Mouse (Mus musculus) thymus, postnatal 36 days (tissue): ENCODE data around the gene Leng9.

Source experiments
- DNase-seq, 2 experiments: peaks; one replicate each; pipeline ENCODE4 v3.0.0; 2022; ENCODE audit warnings: mixed read lengths in 2 of 2

Leng9 gene

DNA sequence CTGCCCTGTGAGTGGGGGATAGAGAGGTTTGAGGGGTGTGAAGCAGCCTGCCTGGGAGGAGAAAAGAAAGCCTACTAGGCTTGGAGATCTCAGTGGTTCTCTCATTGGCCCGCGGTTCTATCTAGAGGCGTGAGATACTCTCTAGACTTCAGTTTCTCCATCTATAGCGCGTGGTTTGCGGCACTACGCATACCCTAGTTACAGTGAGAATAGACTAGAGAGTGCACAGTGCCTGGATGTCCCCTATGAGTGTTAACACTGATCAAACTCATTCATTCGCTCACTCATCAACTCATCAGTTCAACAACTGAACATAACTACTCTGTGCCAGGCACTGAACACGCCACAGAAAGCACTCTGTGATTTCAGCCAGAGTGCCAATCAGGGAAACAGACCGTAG, 27.4 kb downstream of the Leng9 start:
- DNase-seq: no peak

DNA sequence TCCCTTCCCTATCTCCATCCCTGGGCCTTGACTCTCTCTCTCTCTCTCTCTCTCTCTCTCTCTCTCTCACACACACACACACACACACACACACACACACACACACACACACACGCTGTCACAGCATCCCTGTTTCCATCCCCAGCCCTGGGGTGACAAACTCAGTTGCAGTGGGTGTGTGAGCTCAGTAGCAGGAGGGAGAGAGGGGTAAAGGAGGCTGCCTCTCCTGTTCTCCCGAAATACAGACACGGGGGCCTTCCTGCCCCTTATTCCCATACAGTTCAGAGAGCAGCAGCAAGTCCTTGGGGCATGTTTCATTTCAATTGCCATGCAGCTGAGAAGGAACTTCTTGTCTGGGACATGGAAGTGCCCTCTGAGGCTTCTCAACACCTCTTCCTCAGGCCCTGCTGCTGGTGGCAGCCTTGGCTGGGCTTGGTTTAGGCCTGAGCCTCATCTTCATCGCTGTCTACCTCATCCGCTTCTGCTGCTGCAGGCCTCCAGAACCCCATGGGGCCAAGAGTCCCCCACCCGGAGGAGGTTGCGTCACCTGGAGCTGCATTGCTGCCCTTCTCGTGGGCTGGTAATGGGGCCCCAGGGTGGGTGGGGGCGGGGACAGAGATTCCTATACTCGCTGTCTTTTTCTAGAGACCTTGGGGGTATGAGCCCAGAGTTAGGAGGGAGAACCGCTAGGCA, 28.0 kb downstream of the Leng9 start:
- DNase-seq: no peak

DNA sequence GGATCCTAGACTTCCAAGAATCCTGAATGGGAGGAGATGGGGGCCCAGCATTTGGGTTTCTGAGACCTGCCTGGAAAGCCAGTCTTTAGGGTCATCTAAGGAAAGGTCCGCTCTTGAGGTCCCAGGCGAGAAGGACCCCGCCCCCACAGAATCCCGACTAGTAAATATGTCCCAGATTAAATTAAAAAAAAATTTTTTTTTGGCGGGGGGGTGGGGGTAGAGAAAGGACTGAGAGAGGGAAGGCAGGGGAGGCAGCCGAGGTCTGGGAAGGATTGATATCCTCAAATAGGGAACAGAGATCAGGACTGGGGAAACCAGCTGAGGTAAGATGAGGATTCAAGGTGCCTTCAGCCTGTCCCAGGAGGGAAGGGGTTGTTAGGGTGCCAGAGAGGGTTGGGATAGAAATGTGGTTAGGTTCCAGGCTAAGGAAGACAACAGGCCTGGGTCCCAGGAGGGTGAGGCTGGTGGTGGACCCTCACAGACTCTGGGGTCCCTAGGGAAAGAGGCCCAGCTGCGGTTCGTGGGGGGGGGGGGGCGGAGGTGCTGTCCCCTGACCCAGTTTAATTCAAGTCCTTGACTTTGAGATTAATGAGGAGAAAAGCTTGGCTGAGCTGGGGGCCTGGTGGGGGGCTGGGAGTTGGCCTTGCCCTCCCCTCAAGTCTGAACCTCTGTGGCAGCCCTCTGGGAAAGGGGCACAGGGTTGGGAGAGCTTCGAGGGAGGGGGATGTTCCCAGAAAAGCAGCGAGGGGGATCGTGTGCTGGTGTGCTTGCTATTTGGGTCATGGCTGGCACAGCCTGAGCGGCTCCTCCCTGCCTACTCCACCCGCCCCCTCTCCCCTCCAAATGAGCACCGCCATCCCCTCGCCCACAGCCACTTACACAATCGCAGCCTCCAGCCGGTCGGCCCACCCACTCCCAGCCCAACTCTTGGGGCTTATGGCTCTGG, 29.9 kb downstream of the Leng9 start:
- DNase-seq: no peak

DNA sequence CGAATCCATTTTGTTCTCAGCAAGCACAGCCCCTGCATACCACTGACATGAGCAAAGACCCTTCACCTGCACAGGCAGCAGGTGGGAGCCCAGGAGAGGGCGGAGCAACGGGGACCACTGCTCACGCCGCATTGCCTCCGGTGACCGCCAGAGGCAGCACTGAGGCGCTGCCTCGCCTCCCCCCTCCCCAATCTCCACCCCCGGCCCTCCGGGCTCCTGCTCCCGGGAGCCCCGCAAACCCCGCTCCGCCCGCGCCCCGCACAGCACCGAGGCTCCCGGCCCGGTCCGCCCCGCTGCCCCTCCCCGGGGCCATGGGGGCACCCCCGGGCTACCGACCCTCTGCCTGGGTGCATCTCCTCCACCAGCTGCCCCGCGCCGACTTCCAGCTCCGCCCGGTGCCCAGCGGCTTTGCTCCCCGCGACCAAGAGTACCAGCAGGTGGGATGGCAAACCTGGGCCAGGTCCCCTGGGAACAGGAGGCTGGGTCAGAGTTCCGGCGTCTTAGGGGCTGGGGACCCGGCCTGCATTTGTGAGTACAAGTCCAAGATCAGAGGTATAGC, 30.8 kb downstream of the Leng9 start, which contains the start of gene Ttyh1:
Ttyh1 (plus strand) TSS at position 65 of the 559 bp plus-strand sequence.
- peak; percentile 41 to 49 for DNase-seq

DNA sequence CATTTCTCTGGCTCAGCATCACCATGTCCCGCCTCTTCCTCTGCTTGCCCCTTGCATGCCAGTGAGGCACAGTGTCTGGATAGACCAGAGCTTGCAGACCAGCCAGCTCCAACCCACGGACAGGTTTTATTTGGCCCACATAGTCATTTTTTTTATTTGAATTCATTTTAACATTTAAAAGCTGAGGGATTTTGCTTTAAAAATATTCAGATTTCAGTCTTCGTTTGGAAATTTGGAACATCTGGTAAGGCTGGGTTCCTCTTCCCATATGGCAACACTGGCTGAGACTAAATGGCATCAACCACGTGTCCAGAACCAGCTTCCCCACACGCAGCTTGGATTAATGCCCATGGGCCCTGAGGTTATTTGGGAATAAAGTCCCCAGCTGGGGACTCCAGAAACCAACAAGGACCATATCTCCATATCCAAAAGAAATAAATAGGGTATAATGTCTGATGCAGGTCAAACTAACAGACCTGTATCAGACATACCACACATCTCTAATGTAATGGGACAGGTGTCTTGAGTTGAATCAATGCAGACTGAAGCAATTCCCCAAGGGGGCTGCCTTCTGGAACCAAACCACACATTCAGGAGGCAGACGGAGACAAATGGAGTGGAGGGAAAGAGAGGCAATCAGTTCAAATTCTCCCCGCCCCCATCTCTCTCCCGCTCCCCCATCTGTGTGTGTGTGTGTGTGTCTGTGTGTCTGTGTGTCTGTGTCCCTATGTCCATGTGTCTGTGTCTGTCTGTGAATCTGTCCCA, 32.9 kb downstream of the Leng9 start:
- DNase-seq: no peak

DNA sequence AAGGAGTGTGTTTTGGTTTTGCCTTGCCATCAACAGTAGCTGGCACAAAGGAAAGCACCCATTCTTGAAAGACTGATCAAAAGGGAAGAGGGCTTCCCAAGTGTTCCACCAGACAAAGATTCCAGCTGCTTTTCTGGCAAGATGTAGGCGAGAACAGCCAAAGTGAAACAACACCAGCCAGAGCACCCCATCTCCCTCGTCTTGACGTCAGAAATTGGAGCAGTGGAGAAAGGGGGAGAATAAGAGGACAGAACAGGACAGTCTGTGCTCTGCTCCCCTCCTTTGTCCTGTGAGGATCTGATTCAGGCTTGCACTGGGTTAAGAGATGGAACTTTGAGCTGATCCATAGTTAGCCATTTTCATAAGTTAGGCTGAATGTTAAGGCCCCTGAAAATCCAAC, 38.4 kb downstream of the Leng9 start:
- DNase-seq: no peak

DNA sequence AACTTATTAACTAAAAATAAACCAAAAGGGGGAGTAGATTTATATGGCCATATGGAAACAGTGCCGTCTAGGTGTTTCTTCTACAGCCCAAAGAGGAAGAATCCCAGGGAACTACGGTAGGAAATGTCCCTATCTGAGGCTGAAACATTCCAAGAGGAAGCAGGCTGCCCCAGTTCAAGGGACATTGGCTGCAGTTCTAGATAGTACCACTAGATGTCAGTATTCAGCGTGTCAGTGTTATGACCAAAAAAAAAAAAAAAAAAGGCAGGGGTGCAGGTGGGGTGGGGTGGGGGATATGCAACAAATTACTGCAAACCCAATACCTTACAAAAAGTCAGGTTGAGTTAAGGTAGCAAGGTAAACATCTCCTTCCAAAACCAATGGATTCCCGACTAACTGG, 46.8 kb downstream of the Leng9 start:
- no peak for DNase-seq

DNA sequence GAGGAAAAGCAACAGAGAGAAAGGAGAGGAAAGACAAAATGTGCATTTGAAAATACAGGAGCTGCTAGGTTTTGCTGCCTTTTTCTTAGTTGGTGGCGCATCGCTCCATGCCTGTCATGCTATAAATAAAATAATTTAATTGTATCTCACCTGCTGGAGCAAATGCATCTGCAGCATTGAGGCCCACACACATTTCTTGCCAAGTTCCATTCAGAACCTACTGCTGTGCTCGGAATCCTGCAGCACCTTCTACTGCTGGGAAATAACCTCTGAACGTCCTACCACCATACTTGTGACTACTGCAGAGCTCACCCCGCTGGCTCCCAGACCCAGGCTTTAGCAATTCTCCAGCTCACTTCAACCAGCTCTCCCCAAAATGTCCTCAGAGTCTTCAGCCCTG, 49.0 kb downstream of the Leng9 start:
- DNase-seq: no peak

DNA sequence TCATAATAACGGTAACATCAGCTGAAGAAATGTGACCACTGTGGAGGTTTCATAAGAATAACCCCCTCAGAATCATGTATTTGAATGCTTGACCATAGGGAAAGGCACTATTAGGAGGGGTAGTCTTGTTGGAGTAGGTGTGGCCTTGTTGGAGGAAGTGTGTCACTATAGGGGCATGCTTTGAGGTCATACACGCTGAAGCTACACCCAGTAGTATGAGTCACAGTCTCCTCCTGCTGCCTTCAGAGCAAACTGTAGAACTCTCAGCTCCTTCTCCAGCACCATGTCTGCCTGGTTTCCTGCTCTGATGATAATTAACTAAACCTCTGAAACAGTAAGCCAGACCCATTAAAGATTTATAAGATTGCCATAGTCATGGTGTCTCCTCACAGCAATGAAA, 51.3 kb downstream of the Leng9 start:
- no peak for DNase-seq

DNA sequence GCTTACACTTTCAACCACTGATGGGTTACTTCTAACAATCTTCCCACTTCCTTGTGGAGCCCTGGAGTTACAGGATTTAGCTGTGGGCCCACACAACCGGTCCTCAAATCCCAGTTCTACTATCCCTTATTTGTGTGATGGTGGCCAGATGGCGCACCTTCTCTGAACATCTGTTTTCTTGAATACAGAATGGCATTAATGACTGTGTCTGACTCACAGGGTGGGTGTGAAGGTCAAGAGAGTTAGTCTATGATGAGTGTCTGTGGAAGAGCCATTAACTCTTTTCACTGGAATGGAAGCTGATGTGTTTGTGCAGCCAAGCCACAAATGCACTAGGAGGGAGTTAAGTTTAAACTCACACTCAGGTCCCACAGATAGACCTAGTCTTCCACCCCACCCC, 51.9 kb downstream of the Leng9 start:
- DNase-seq: no peak
